Mouse (Mus musculus) heart, postnatal 0 days (tissue): ENCODE measurements at regions not wholly inside any gene's neighbourhood (a gene's known extent, or its start where the extent isn't known, plus 50 kb on each side); places are given as distances from the start of the nearest gene placed in this dataset.

Experiments used
- CTCF ChIP-seq: IDR thresholded peaks from 2 replicates; pipeline ENCODE4 v1.5.1; 2016; ENCODE audit warnings: antibody characterized with exemption, control low read depth, low read depth
- EP300 ChIP-seq: IDR thresholded peaks from 2 replicates; pipeline ENCODE4 v1.6.1; 2016; ENCODE audit warnings: antibody characterized with exemption, low read depth

GRCm38 (mm10) chr3:35066824-35067223 is 416.6 kb downstream of the Sox2 start:
- no peak for TF ChIP-seq CTCF
- no peak for TF ChIP-seq EP300
